Mouse (Mus musculus) limb, embryonic 12.5 days (tissue): ENCODE data around the gene Nanp. TPM values are rescaled to one million over a fixed set of nuclear protein-coding genes. Genes with fewer than 3 reads are reported as not detected.
A peak's percentile ranks its signal among the peaks of the same experiment; 100 is the strongest.

ENCODE experiments used
- ATAC-seq: fragments of 200-750 bp; cut with Nextera tagmentation; 2 replicates; pipeline ENCODE4 v1.8.0; 2017; ENCODE audit warnings: low read depth, moderate TSS enrichment; ENCODE audit not compliant: insufficient number of reproducible peaks, insufficient read depth, low FRiP score, low TSS enrichment
- H3K27ac ChIP-seq: fragments of 300-500 bp; sonication (generic); 2 replicates; pipeline ENCODE4 v1.5.1; 2016; ENCODE audit warnings: mild to moderate bottlenecking, moderate library complexity
- H3K27me3 ChIP-seq: fragments of 300-500 bp; sonication (generic); 2 replicates; pipeline ENCODE4 v1.6.1; 2016; ENCODE audit warnings: mild to moderate bottlenecking, moderate library complexity
- H3K36me3 ChIP-seq: fragments of 300-500 bp; sonication (generic); 2 replicates; pipeline ENCODE4 v1.6.1; 2016; ENCODE audit warnings: mild to moderate bottlenecking, moderate library complexity
- H3K4me1 ChIP-seq: fragments of 300-500 bp; sonication (generic); replicated peaks from 2 replicates; pipeline ENCODE4 v1.6.1; 2016
- H3K4me2 ChIP-seq: fragments of 300-500 bp; sonication (generic); 2 replicates; pipeline ENCODE4 v1.6.1; 2016; ENCODE audit warnings: mild to moderate bottlenecking, moderate library complexity
- H3K4me3 ChIP-seq: fragments of 300-500 bp; sonication (generic); replicated peaks from 2 replicates; pipeline ENCODE4 v1.5.1; 2016; ENCODE audit warnings: mild to moderate bottlenecking
- H3K9ac ChIP-seq: fragments of 300-500 bp; sonication (generic); replicated peaks from 2 replicates; pipeline ENCODE4 v1.6.1; 2016; ENCODE audit warnings: mild to moderate bottlenecking, moderate library complexity
- H3K9me3 ChIP-seq: fragments of 300-500 bp; sonication (generic); 2 replicates; pipeline ENCODE4 v1.6.1; 2016; ENCODE audit warnings: mild to moderate bottlenecking, moderate library complexity
- WGBS: fragments of 180-500 bp; shearing (Covaris S2); methylation state at CpG from one replicate; pipeline ENCODE4 v1.1.7; 2016; 5-methylcytosine and 5-hydroxymethylcytosine counted together
- polyA plus RNA-seq: library from polyadenylated mRNA; unstranded; fragments of >200 nt; fragmentation: Nextera tagmentation; extraction: Ambion mirVana; gene quantifications from 2 replicates; pipeline ENCODE4 v1.2.1, GENCODE M21; 2016

The Nanp gene
- polyA plus RNA-seq, 1 experiment from 2014 or later = 53.4 TPM

GRCm38 (mm10) chr2:151011273-151011672, 27.9 kb downstream of the Nanp start:
- no peak for ATAC-seq
- 80% methylated on average over 1 of the region's 1 CpGs for WGBS
- Histone ChIP-seq H3K4me3 (no peak overlapping the region), H3K27me3 (no peaks in the 10 kb centered on the region), H3K4me2 (no peak overlapping the region), H3K36me3 (no peaks in the 10 kb centered on the region), H3K9me3 (no peaks in the 10 kb centered on the region), H3K4me1 (peaks cover 14% of the 10 kb centered on the region), H3K9ac (no peak overlapping the region), H3K27ac (no peak overlapping the region)

GRCm38 (mm10) chr2:151009515-151010085, 29.6 kb downstream of the Nanp start:
- H3K27ac ChIP-seq = no peak overlapping the region
- peak overlapping the region; percentile 68 for H3K4me3 ChIP-seq
- 87% methylated on average over 1 of the region's 1 CpGs for WGBS

GRCm38 (mm10) chr2:151008939-151009509, 30.2 kb downstream of the Nanp start:
- no peaks in the 10 kb centered on the region for H3K27me3 ChIP-seq
- peaks cover 14% of the 10 kb centered on the region for H3K4me1 ChIP-seq
- under 1% methylated on average over 57 of the region's 57 CpGs for WGBS
- peak overlapping the region; percentile 77 for H3K4me2 ChIP-seq
- no peaks in the 10 kb centered on the region for H3K36me3 ChIP-seq
- peak; percentile 97 for ATAC-seq
- peak overlapping the region; percentile 82 for H3K9ac ChIP-seq
- peak overlapping the region; percentile 68 for H3K4me3 ChIP-seq
- H3K9me3 ChIP-seq = no peaks in the 10 kb centered on the region
- peak overlapping the region; percentile 79 for H3K27ac ChIP-seq

More at GRCm38 (mm10) chr2:151009515-151010085, 29.6 kb downstream of the Nanp start:
- peak; percentile 69 for ATAC-seq
- H3K27me3 ChIP-seq = no peaks in the 10 kb centered on the region
- H3K36me3 ChIP-seq = no peaks in the 10 kb centered on the region
- peak overlapping the region; percentile 82 for H3K9ac ChIP-seq
- H3K4me1 ChIP-seq = peaks cover 14% of the 10 kb centered on the region
- H3K9me3 ChIP-seq = no peaks in the 10 kb centered on the region
- peak overlapping the region; percentile 77 for H3K4me2 ChIP-seq

GRCm38 (mm10) chr2:151008517-151008932, 30.7 kb downstream of the Nanp start:
- ATAC-seq = peak; percentile 52
- WGBS = under 1% methylated on average over 21 of the region's 21 CpGs

GRCm38 (mm10) chr2:151008006-151008405, 31.2 kb downstream of the Nanp start:
- H3K27me3 ChIP-seq = no peaks in the 10 kb centered on the region
- no peaks in the 10 kb centered on the region for H3K9me3 ChIP-seq
- peaks cover 14% of the 10 kb centered on the region for H3K4me1 ChIP-seq
- peak overlapping the region; percentile 68 for H3K4me3 ChIP-seq
- no peak overlapping the region for H3K27ac ChIP-seq
- ATAC-seq = no peak
- peak overlapping the region; percentile 82 for H3K9ac ChIP-seq
- H3K36me3 ChIP-seq = no peaks in the 10 kb centered on the region
- peak overlapping the region; percentile 77 for H3K4me2 ChIP-seq
- 35% methylated on average over 6 of the region's 6 CpGs for WGBS

More at GRCm38 (mm10) chr2:151008517-151008932, 30.7 kb downstream of the Nanp start:
- no peaks in the 10 kb centered on the region for H3K9me3 ChIP-seq
- peak overlapping the region; percentile 68 for H3K4me3 ChIP-seq
- peak overlapping the region; percentile 79 for H3K27ac ChIP-seq
- peak overlapping the region; percentile 82 for H3K9ac ChIP-seq
- H3K27me3 ChIP-seq = no peaks in the 10 kb centered on the region
- H3K4me1 ChIP-seq = peaks cover 14% of the 10 kb centered on the region
- H3K36me3 ChIP-seq = no peaks in the 10 kb centered on the region
- H3K4me2 ChIP-seq = peak overlapping the region; percentile 77

- 80% methylated on average over 5 of the region's 5 CpGs for WGBS
- peaks cover 14% of the 10 kb centered on the region for H3K4me1 ChIP-seq
- no peak overlapping the region for H3K9ac ChIP-seq
- no peak overlapping the region for H3K4me2 ChIP-seq
- no peaks in the 10 kb centered on the region for H3K27me3 ChIP-seq
- no peak overlapping the region for H3K4me3 ChIP-seq
- no peaks in the 10 kb centered on the region for H3K36me3 ChIP-seq
- no peak overlapping the region for H3K27ac ChIP-seq
- ATAC-seq = no peak
- H3K9me3 ChIP-seq = no peaks in the 10 kb centered on the region
Measured at GRCm38 (mm10) chr2:151006281-151006945, 32.8 kb downstream of the Nanp start.

GRCm38 (mm10) chr2:151004390-151004789, 34.8 kb downstream of the Nanp start:
- Histone ChIP-seq H3K9ac (no peak overlapping the region), H3K27ac (no peak overlapping the region), H3K27me3 (no peaks in the 10 kb centered on the region), H3K4me1 (peaks cover 13% of the 10 kb centered on the region), H3K4me2 (no peak overlapping the region), H3K4me3 (no peak overlapping the region), H3K36me3 (no peaks in the 10 kb centered on the region), H3K9me3 (no peaks in the 10 kb centered on the region)
- WGBS = 91% methylated on average over 10 of the region's 10 CpGs
- ATAC-seq = no peak

GRCm38 (mm10) chr2:151003796-151004195, 35.4 kb downstream of the Nanp start:
- Histone ChIP-seq H3K27ac (no peak overlapping the region), H3K9me3 (no peaks in the 10 kb centered on the region), H3K9ac (no peak overlapping the region), H3K36me3 (no peaks in the 10 kb centered on the region), H3K4me3 (no peak overlapping the region), H3K4me1 (peaks cover 19% of the 10 kb centered on the region), H3K4me2 (no peak overlapping the region), H3K27me3 (no peaks in the 10 kb centered on the region)
- 91% methylated on average over 6 of the region's 6 CpGs for WGBS
- no peak for ATAC-seq

GRCm38 (mm10) chr2:151001619-151002175, 37.5 kb downstream of the Nanp start:
- no peak overlapping the region for H3K4me2 ChIP-seq
- peaks cover 24% of the 10 kb centered on the region for H3K4me1 ChIP-seq
- H3K9ac ChIP-seq = no peak overlapping the region
- no peak overlapping the region for H3K27ac ChIP-seq
- no peak overlapping the region for H3K4me3 ChIP-seq
- 84% methylated on average over 5 of the region's 5 CpGs for WGBS
- no peaks in the 10 kb centered on the region for H3K36me3 ChIP-seq
- no peaks in the 10 kb centered on the region for H3K27me3 ChIP-seq
- H3K9me3 ChIP-seq = no peaks in the 10 kb centered on the region
- ATAC-seq = no peak

GRCm38 (mm10) chr2:151000402-151001178, 38.6 kb downstream of the Nanp start:
- H3K36me3 ChIP-seq = no peaks in the 10 kb centered on the region
- no peak overlapping the region for H3K4me2 ChIP-seq
- peaks cover 24% of the 10 kb centered on the region for H3K4me1 ChIP-seq
- H3K27me3 ChIP-seq = no peaks in the 10 kb centered on the region
- no peak overlapping the region for H3K4me3 ChIP-seq
- ATAC-seq = no peak
- H3K9me3 ChIP-seq = no peaks in the 10 kb centered on the region
- H3K9ac ChIP-seq = no peak overlapping the region
- 55% methylated on average over 7 of the region's 7 CpGs for WGBS
- no peak overlapping the region for H3K27ac ChIP-seq

GRCm38 (mm10) chr2:150999021-150999420, 40.2 kb downstream of the Nanp start:
- ATAC-seq = no peak

More at GRCm38 (mm10) chr2:150999021-150999420, 40.2 kb downstream of the Nanp start:
- no peak overlapping the region for H3K4me2 ChIP-seq
- no peaks in the 10 kb centered on the region for H3K9me3 ChIP-seq
- H3K36me3 ChIP-seq = no peaks in the 10 kb centered on the region
- no peak overlapping the region for H3K4me3 ChIP-seq
- peaks cover 24% of the 10 kb centered on the region for H3K4me1 ChIP-seq
- 40% methylated on average over 3 of the region's 3 CpGs for WGBS
- 0 out of 2 replicates have a peak overlapping the region, but pooled peaks have one; percentile 25 for H3K27ac ChIP-seq
- H3K27me3 ChIP-seq = no peaks in the 10 kb centered on the region
- no peak overlapping the region for H3K9ac ChIP-seq
